Mouse (Mus musculus): ENCODE data around the gene Slc18a3.

The Slc18a3 gene

GRCm38 (mm10) chr14:32463211-32464040, 1.2 kb downstream of the Slc18a3 start:
- DNase-seq (ENCODE audit: extremely low read depth, low read depth): no peak

DNA sequence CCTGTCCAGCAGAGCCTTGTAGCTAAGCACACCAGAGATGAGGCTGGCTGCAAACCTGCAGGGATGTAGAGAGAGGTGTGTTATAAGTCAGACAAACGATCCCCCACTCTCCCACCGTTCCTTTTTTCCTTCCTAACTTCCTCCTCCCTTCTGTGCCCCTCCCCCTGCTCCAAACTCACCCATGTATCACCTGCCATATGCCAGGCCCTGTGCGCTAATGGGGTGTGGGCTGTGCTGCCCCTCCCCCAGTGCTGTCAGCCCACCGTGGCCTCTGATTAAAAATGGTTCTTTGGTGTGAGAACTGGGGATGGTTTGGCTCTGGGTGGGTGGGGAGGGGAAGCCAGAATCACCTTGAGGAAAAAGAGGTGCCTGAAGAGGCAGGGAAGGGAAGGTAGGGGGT, 12.1 kb downstream of the Slc18a3 start:
- no peak for DNase-seq (ENCODE audit: extremely low read depth, low read depth)

GRCm38 (mm10) chr14:32446989-32447388, 17.7 kb downstream of the Slc18a3 start:
- DNase-seq (ENCODE audit: extremely low read depth, low read depth): peak; percentile 71

DNA sequence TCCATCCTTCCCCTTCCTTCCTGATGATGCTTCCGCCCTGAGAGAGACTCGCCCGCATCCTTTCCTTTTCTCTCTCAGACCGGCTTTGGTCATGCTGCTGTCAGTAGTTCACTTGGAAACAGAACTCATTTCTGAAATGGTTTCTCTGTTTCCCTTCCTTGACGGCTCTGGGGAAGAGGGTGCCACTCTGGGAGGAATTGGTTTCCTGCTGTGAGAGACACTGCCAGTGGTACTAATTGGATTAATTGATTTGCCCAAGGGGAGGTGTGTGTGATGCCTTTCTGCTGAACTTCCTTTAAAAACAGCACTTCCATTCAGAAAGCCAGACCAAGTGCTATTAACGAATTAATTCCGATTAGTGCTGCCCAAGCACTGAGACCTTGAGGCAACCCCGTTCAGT, 21.2 kb downstream of the Slc18a3 start:
- no peak for DNase-seq (ENCODE audit: extremely low read depth, low read depth)

GRCm38 (mm10) chr14:32439744-32440143, 24.9 kb downstream of the Slc18a3 start:
- DNase-seq (ENCODE audit: extremely low read depth, low read depth): no peak

GRCm38 (mm10) chr14:32439316-32439715, 25.3 kb downstream of the Slc18a3 start:
- no peak for DNase-seq (ENCODE audit: extremely low read depth, low read depth)

DNA sequence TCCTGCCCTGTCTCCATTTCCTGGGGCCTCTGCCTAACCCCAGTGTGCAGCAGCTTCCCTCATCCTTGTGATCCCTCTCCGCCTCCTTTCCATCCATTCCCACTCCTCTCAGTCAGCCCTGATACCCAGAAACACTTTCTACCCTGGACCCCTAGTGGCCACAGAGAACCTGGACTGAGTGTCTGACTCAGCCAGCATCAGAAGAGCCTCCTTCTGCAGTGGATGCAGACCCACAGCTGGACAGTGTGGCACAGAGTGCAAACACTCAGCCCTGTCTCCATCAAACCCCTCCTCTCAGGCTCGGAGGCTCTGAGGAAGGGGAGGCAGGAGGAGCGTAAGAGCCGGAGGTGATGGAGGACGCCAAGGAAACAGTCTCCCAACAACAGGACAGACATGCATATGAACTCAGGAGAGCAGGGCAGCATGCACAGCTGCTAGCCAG, 27.3 kb downstream of the Slc18a3 start:
- no peak for DNase-seq (ENCODE audit: extremely low read depth, low read depth)

DNA sequence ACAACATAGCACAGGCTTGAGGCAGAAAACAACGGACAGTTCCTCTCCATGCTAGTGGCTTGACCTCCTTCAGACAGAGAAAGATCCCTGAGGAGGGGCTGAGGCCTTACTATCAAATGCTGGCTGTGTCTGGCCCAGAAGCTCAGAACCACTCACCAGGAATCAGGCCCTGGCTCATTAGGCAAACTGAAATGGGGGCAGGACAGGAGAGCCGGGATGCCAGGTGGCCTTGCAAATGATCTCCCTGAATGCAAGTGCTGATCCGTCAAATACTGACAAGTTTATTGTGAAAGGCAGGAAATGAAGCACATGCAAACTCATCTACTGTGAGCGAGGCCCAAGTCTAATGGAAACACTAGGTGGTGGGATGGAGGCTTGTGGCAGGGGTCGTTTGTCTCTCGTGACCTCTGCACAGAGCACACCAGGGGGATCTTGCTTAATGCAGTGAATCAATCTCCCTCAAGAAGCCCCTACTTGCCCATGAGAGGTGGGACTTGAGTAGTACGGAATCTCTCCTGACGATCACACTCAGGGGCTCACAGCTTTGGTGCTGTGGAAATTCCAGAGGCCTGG, 35.5 kb downstream of the Slc18a3 start:
- DNase-seq (ENCODE audit: extremely low read depth, low read depth): no peak

- no peak for DNase-seq (ENCODE audit: extremely low read depth, low read depth)
Observed at GRCm38 (mm10) chr14:32423946-32424345, 40.7 kb downstream of the Slc18a3 start.

DNA sequence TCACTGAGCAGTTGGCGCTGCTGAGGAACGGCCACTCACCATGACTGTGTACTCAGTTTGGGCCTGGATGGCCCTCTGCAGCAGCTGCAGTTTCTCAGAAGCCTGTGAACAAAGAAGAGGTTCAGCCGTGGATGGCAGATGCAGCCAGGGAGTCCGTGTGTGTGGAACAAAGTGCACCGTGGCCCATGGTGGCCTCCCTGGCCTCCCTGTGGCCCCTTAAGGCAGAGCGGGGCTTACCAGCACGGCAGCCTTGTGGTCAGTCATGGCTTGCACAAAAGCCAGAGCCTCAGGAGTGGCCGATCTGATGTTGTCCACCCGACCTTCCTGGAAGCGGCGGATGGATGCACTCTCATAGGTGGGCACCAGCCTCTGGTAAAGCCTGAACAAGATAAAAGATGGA, 45.9 kb downstream of the Slc18a3 start:
- DNase-seq (ENCODE audit: extremely low read depth, low read depth): no peak

All from MEL-GATA-1-ER (cell line).